Mouse (Mus musculus) limb, embryonic 14.5 days (tissue): ENCODE measurements around the gene Gm6583. TPM values are rescaled to one million over a fixed set of nuclear protein-coding genes. Genes with fewer than 3 reads are reported as not detected.

Source experiments
- ATAC-seq: fragments of 200-750 bp; cut with Nextera tagmentation; 2 replicates; pipeline ENCODE4 v1.8.0; 2017; ENCODE audit warnings: low read depth, moderate number of reproducible peaks, moderate TSS enrichment; ENCODE audit not compliant: low FRiP score
- DNase-seq: peaks from one replicate; pipeline ENCODE4 v3.0.0-alpha.2; 2015; ENCODE audit warnings: low spot score
- H3K27ac ChIP-seq: fragments of 300-500 bp; sonication (generic); replicated peaks from 2 replicates; pipeline ENCODE4 v1.5.1; 2014; ENCODE audit warnings: low read depth, mild to moderate bottlenecking, low read length, moderate library complexity, mixed read lengths
- H3K27me3 ChIP-seq: fragments of 300-500 bp; sonication (generic); 2 replicates; pipeline ENCODE4 v1.6.1; 2014; ENCODE audit warnings: low read length, mixed read lengths; ENCODE audit not compliant: control insufficient read depth, insufficient read depth
- H3K36me3 ChIP-seq: fragments of 300-500 bp; sonication (generic); 2 replicates; pipeline ENCODE4 v1.6.1; 2014; ENCODE audit warnings: mild to moderate bottlenecking, low read length, moderate library complexity, mixed read lengths; ENCODE audit not compliant: control insufficient read depth, insufficient read depth
- H3K4me1 ChIP-seq: fragments of 300-500 bp; sonication (generic); 2 replicates; pipeline ENCODE4 v1.6.1; 2014; ENCODE audit warnings: antibody characterized with exemption, low read length, mixed read lengths; ENCODE audit not compliant: control insufficient read depth, insufficient read depth
- H3K4me2 ChIP-seq: fragments of 300-500 bp; sonication (generic); replicated peaks from 2 replicates; pipeline ENCODE4 v1.6.1; 2014; ENCODE audit warnings: low read depth, mild to moderate bottlenecking, low read length, moderate library complexity; ENCODE audit not compliant: severe bottlenecking
- H3K4me3 ChIP-seq: fragments of 300-500 bp; sonication (generic); replicated peaks from 2 replicates; pipeline ENCODE4 v1.5.1; 2014; ENCODE audit warnings: low read length
- H3K9ac ChIP-seq: fragments of 300-500 bp; sonication (generic); 2 replicates; pipeline ENCODE4 v1.6.1; 2014; ENCODE audit warnings: mild to moderate bottlenecking, low read depth, low read length, moderate library complexity; ENCODE audit not compliant: severe bottlenecking
- H3K9me3 ChIP-seq: fragments of 300-500 bp; sonication (generic); 2 replicates; pipeline ENCODE4 v1.6.1; 2016; ENCODE audit warnings: low read length; ENCODE audit not compliant: control insufficient read depth
- POLR2A ChIP-seq: fragments of 200-500 bp; IDR thresholded peaks from 2 replicates; pipeline ENCODE4 v1.8.0; 2012; ENCODE audit warnings: inconsistent platforms, mild to moderate bottlenecking, moderate library complexity, borderline replicate concordance; ENCODE audit not compliant: insufficient read depth, insufficient read length; ENCODE audit errors: extremely low read depth
- WGBS: fragments of 180-500 bp; shearing (Covaris S2); extraction: QIAGEN DNeasy Blood & Tissue Kit; methylation state at CpG from one replicate; pipeline ENCODE4 v1.1.7; 2014; 5-methylcytosine and 5-hydroxymethylcytosine counted together
- polyA plus RNA-seq, 2 experiments: library from polyadenylated mRNA; depleted of rRNA in 1 of 2; stranded (reverse) in 1 of 2; unstranded in 1 of 2; fragments of >200 nt; fragmentation: Nextera tagmentation in 1 of 2; extraction: Ambion mirVana in 1 of 2; gene quantifications; 2 replicates each; pipeline versions ENCODE4 v1.2.1 to v1.2.3; 2012 to 2014

Gm6583 gene
- polyA plus RNA-seq, 2 experiments: 0.08 TPM; not detected in 1

GRCm38 (mm10) chr5:112364184-112364797, 8.5 kb upstream of the Gm6583 start:
- peaks cover 51% of the 10 kb centered on the region for H3K36me3 ChIP-seq
- 0 out of 2 replicates have a peak overlapping the region, but pooled peaks have one; percentile 19 for H3K27ac ChIP-seq
- 38% methylated on average over 10 of the region's 10 CpGs for WGBS

GRCm38 (mm10) chr5:112360077-112360476, 4.2 kb upstream of the Gm6583 start:
- H3K4me2 ChIP-seq: no peak overlapping the region
- no peak overlapping the region for H3K4me3 ChIP-seq
- WGBS: 56% methylated on average over 3 of the region's 3 CpGs
- TF ChIP-seq POLR2A: no peak
- no peaks in the 10 kb centered on the region for H3K27me3 ChIP-seq
- no peak overlapping the region for H3K9ac ChIP-seq
- no peak overlapping the region for H3K27ac ChIP-seq
- no peaks in the 10 kb centered on the region for H3K9me3 ChIP-seq
- ATAC-seq (no peak), DNase-seq (no peak)
- H3K36me3 ChIP-seq: peaks cover 45% of the 10 kb centered on the region
- H3K4me1 ChIP-seq: no peaks in the 10 kb centered on the region

More at GRCm38 (mm10) chr5:112364184-112364797, 8.5 kb upstream of the Gm6583 start:
- Histone ChIP-seq H3K9ac (0 out of 2 replicates have a peak overlapping the region, but pooled peaks have one; percentile 28), H3K27me3 (no peaks in the 10 kb centered on the region), H3K4me1 (no peaks in the 10 kb centered on the region), H3K4me3 (no peak overlapping the region), H3K4me2 (no peak overlapping the region), H3K9me3 (no peaks in the 10 kb centered on the region)
- ATAC-seq: peak; percentile 67; the same call in 1 of the 2 replicates
- no peak for TF ChIP-seq POLR2A
- no peak for DNase-seq

GRCm38 (mm10) chr5:112359520-112359919, 3.7 kb upstream of the Gm6583 start:
- no peak for DNase-seq
- WGBS: 82% methylated on average over 4 of the region's 4 CpGs
- H3K9ac ChIP-seq: no peak overlapping the region
- H3K4me1 ChIP-seq: no peaks in the 10 kb centered on the region
- H3K27me3 ChIP-seq: no peaks in the 10 kb centered on the region
- no peak overlapping the region for H3K4me2 ChIP-seq
- TF ChIP-seq POLR2A: no peak
- no peak for ATAC-seq
- H3K4me3 ChIP-seq: no peak overlapping the region
- no peak overlapping the region for H3K27ac ChIP-seq
- H3K36me3 ChIP-seq: peaks cover 45% of the 10 kb centered on the region
- H3K9me3 ChIP-seq: no peaks in the 10 kb centered on the region

- DNase-seq (no peak), ATAC-seq (no peak)
- TF ChIP-seq POLR2A: no peak
- H3K9me3 ChIP-seq: no peaks in the 10 kb centered on the region
- H3K4me2 ChIP-seq: no peak overlapping the region
- 91% methylated on average over 9 of the region's 9 CpGs for WGBS
- H3K36me3 ChIP-seq: peaks cover 49% of the 10 kb centered on the region
- no peaks in the 10 kb centered on the region for H3K27me3 ChIP-seq
- no peak overlapping the region for H3K27ac ChIP-seq
- no peaks in the 10 kb centered on the region for H3K4me1 ChIP-seq
- no peak overlapping the region for H3K4me3 ChIP-seq
- H3K9ac ChIP-seq: no peak overlapping the region
These were observed 489 bp upstream of the Gm6583 start for GRCm38 (mm10) chr5:112356322-112356721.

GRCm38 (mm10) chr5:112355493-112355892, 340 bp downstream of the Gm6583 start:
- no peak for ATAC-seq
- peaks cover 54% of the 10 kb centered on the region for H3K36me3 ChIP-seq
- no peak overlapping the region for H3K9ac ChIP-seq
- DNase-seq: no peak
- H3K4me1 ChIP-seq: no peaks in the 10 kb centered on the region
- H3K4me3 ChIP-seq: no peak overlapping the region
- 94% methylated on average over 6 of the region's 6 CpGs for WGBS
- H3K27ac ChIP-seq: no peak overlapping the region
- TF ChIP-seq POLR2A: no peak
- no peaks in the 10 kb centered on the region for H3K27me3 ChIP-seq
- no peak overlapping the region for H3K4me2 ChIP-seq
- no peaks in the 10 kb centered on the region for H3K9me3 ChIP-seq
